Mouse (Mus musculus) small intestine, adult 2 months (tissue): Measurements from ENCODE around the gene Cspg4. TPM values are rescaled to one million over a fixed set of nuclear protein-coding genes. Genes with fewer than 3 reads are reported as not detected.

Source experiments
- H3K27ac ChIP-seq: fragments of 200-500 bp; 2 replicates; pipeline ENCODE4 v1.5.1; 2012; ENCODE audit warnings: low read depth, low read length, control low read depth, inconsistent platforms; ENCODE audit not compliant: insufficient read depth
- H3K27me3 ChIP-seq: fragments of 200-500 bp; 2 replicates; pipeline ENCODE4 v1.6.1; 2012; ENCODE audit warnings: mild to moderate bottlenecking, moderate library complexity, low read length, inconsistent platforms; ENCODE audit not compliant: control insufficient read depth, insufficient read depth
- H3K36me3 ChIP-seq: fragments of 200-500 bp; 2 replicates; pipeline ENCODE4 v1.6.1; 2012; ENCODE audit warnings: mild to moderate bottlenecking, low read length, control low read depth, inconsistent platforms; ENCODE audit not compliant: control insufficient read depth, insufficient read depth
- H3K4me1 ChIP-seq: fragments of 200-500 bp; 2 replicates; pipeline ENCODE4 v1.6.1; 2012; ENCODE audit warnings: low read length, inconsistent platforms, mixed read lengths; ENCODE audit not compliant: control insufficient read depth, insufficient read depth, insufficient read length
- H3K4me3 ChIP-seq: fragments of 200-500 bp; 2 replicates; pipeline ENCODE4 v1.5.1; 2012; ENCODE audit warnings: low read depth, mild to moderate bottlenecking, control low read depth, inconsistent platforms, low read length, moderate library complexity
- CTCF ChIP-seq: fragments of 200-500 bp; IDR thresholded peaks from 2 replicates; pipeline ENCODE4 v1.5.1; 2012; ENCODE audit warnings: low read depth, mild to moderate bottlenecking, control low read depth, inconsistent platforms, low read length, moderate library complexity, mixed read lengths; ENCODE audit not compliant: insufficient replicate concordance, insufficient read length; ENCODE audit errors: extremely low read depth
- POLR2A ChIP-seq: fragments of 200-500 bp; IDR thresholded peaks from 2 replicates; pipeline ENCODE4 v1.6.1; 2012; ENCODE audit warnings: low read depth, mild to moderate bottlenecking, control low read depth, inconsistent platforms, low read length, moderate library complexity
- WGBS: fragments of 180-500 bp; shearing (Covaris S2); methylation state at CpG from one replicate; pipeline ENCODE4 v1.1.7; 2018; 5-methylcytosine and 5-hydroxymethylcytosine counted together
- polyA plus RNA-seq: library from polyadenylated mRNA; depleted of rRNA; stranded (reverse); fragments of >200 nt; gene quantifications from 2 replicates; pipeline ENCODE4 v1.2.3, GENCODE M21; 2012

Gene Cspg4
- polyA plus RNA-seq, 1 experiment: 11.4 TPM

DNA sequence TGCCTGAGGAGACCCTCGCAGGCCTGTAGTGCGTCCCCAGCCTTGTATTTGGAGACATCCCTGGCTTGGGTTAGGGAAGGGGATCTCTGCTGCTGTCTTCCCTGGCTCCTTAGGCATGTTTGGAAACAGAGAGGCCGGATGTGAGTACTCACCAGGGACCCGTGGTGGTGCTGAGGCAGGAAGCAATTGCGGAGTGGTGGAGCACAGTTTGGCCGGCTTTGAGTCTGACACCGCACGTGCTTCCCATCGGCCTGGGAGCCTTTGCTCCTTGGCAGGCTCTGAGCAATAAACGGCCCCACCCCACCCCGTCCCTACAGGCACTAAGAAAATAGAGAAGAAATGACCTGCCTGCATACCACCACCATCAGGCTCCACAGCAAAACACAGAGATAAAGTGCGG lies 18.0 kb downstream of the Cspg4 start:
- Histone ChIP-seq H3K4me3 (no peak overlapping the region), H3K27ac (no peak overlapping the region), H3K36me3 (no peaks in the 10 kb centered on the region), H3K27me3 (no peaks in the 10 kb centered on the region), H3K4me1 (peaks cover 2% of the 10 kb centered on the region)
- 27% methylated on average over 12 of the region's 12 CpGs for WGBS
- TF ChIP-seq CTCF: no peak
- no peak for TF ChIP-seq POLR2A

DNA sequence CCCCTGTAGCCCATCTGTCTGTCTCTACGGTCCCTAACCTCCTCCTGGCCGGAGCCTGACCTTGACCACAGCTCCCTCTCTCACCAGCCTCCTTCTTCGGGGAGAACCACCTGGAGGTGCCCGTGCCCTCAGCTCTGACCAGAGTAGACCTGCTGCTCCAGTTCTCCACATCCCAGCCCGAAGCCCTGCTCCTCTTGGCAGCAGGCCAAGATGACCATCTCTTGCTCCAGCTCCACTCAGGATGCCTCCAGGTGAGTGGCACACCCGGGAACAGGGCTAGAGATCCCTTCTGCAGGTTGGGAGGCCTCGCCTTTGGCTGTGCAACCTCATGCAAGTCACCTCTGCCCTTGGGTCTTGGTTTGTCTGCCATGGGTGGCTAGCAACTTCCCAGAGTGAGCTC lies 18.6 kb downstream of the Cspg4 start:
- Histone ChIP-seq H3K27ac (no peak overlapping the region), H3K4me1 (peaks cover 2% of the 10 kb centered on the region), H3K27me3 (no peaks in the 10 kb centered on the region), H3K36me3 (no peaks in the 10 kb centered on the region), H3K4me3 (no peak overlapping the region)
- 50% methylated on average over 7 of the region's 7 CpGs for WGBS
- no peak for TF ChIP-seq POLR2A
- no peak for TF ChIP-seq CTCF

DNA sequence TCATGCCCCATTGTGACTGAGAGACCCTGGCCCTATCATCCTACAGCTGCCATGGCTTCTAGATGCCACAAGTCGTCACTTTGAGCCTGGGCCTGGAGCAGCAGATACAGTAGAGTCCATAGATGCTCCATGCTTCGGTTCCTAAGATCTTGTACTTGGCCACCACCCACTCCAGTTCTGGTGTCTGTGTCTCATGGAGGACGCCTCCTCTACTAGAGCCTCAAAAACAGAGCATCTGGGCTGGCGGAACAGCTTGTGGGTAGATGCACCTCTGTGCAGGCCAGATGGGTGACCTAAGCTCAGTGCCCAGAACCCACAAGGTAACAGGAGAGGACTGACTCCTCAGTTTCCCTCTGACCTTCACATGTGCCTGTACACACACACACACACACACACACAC lies 19.5 kb downstream of the Cspg4 start:
- H3K27me3 ChIP-seq: no peaks in the 10 kb centered on the region
- H3K4me1 ChIP-seq: peaks cover 2% of the 10 kb centered on the region
- H3K27ac ChIP-seq: no peak overlapping the region
- WGBS: 88% methylated on average over 4 of the region's 4 CpGs
- no peak for TF ChIP-seq POLR2A
- TF ChIP-seq CTCF: no peak
- no peaks in the 10 kb centered on the region for H3K36me3 ChIP-seq
- H3K4me3 ChIP-seq: no peak overlapping the region

DNA sequence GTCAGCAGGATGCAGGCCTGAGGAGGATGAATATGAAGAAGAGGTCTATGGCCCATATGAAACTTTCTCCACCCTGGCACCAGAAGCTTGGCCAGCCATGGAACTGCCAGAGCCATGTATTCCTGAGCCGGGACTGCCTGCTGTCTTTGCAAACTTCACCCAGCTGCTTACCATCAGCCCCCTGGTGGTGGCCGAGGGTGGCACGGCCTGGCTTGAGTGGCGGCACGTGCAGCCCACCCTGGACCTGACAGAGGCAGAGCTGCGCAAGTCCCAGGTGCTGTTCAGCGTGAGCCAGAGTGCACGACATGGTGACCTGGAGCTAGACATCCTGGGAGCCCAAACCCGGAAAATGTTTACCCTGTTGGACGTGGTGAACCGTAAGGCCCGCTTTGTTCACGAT lies 21.3 kb downstream of the Cspg4 start:
- Histone ChIP-seq H3K4me1 (peaks cover 5% of the 10 kb centered on the region), H3K36me3 (no peaks in the 10 kb centered on the region), H3K27ac (no peak overlapping the region), H3K27me3 (no peaks in the 10 kb centered on the region), H3K4me3 (no peak overlapping the region)
- TF ChIP-seq CTCF: peak; percentile 7; the same call in 1 of the 2 replicates
- no peak for TF ChIP-seq POLR2A
- 52% methylated on average over 13 of the region's 13 CpGs for WGBS

DNA sequence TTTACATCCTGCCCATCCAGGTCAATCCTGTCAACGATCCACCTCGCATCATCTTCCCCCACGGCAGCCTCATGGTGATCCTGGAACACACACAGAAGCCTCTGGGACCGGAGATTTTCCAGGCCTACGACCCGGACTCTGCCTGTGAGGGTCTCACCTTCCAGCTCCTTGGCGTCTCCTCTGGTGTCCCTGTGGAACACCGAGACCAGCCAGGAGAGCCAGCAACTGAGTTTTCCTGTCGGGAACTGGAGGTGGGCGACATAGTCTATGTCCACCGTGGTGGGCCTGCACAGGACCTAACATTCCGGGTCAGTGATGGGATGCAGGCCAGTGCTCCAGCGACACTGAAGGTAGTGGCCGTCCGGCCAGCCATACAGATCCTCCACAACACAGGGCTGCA lies 21.8 kb downstream of the Cspg4 start:
- WGBS: 89% methylated on average over 15 of the region's 15 CpGs
- TF ChIP-seq POLR2A (no peak), CTCF (no peak)
- H3K27ac ChIP-seq: no peak overlapping the region
- H3K4me3 ChIP-seq: no peak overlapping the region
- H3K36me3 ChIP-seq: no peaks in the 10 kb centered on the region
- H3K4me1 ChIP-seq: peaks cover 5% of the 10 kb centered on the region
- no peaks in the 10 kb centered on the region for H3K27me3 ChIP-seq

DNA sequence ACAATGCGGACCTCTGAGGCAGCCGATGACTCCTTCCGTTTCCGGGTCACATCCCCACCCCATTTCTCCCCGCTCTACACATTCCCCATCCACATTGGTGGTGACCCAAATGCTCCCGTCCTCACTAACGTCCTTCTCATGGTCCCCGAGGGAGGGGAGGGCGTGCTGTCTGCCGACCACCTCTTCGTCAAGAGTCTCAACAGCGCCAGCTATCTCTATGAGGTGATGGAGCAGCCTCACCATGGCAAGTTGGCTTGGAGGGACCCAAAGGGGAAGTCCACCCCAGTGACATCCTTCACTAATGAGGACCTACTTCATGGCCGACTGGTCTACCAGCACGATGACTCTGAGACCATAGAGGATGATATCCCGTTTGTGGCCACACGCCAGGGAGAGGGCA lies 22.7 kb downstream of the Cspg4 start:
- Histone ChIP-seq H3K4me3 (no peak overlapping the region), H3K36me3 (no peaks in the 10 kb centered on the region), H3K27ac (no peak overlapping the region), H3K4me1 (peaks cover 5% of the 10 kb centered on the region), H3K27me3 (no peaks in the 10 kb centered on the region)
- TF ChIP-seq CTCF: no peak
- TF ChIP-seq POLR2A: no peak
- 89% methylated on average over 16 of the region's 16 CpGs for WGBS

DNA sequence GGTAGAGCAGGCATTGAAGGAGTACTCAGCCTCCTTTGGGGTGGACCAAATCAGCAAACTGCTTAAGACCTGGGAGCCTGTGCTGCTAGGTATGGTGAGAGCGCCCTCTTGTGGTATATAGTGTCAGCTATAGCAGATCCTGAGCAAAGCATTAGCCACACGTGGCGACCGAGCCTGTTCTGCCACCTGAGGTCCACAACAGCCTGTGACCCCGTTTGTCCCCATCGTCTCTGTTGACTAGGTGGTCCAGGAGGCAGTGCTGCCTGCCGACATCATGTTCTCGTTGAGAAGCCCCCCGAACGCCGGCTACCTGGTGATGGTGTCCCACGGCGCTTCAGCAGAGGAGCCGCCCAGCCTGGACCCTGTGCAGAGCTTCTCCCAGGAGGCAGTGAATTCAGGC lies 25.0 kb downstream of the Cspg4 start:
- H3K27ac ChIP-seq: no peak overlapping the region
- H3K36me3 ChIP-seq: no peaks in the 10 kb centered on the region
- no peaks in the 10 kb centered on the region for H3K27me3 ChIP-seq
- H3K4me3 ChIP-seq: 0 out of 2 replicates have a peak overlapping the region, but pooled peaks have one; percentile 18
- WGBS: 10% methylated on average over 14 of the region's 14 CpGs
- peaks cover 3% of the 10 kb centered on the region; the same call in 1 of the 2 replicates for H3K4me1 ChIP-seq
- TF ChIP-seq POLR2A: no peak
- peak; percentile 80; the same call in 1 of the 2 replicates for TF ChIP-seq CTCF
